Mouse (Mus musculus): ENCODE data around the gene Cdk2ap2. TPM values are rescaled to one million over a fixed set of nuclear protein-coding genes. Genes with fewer than 3 reads are reported as not detected.
A peak's percentile ranks its signal among the peaks of the same experiment; 100 is the strongest.

Gene Cdk2ap2
- total RNA-seq, 2 experiments from 2014 or later = 31.8 to 35.3 TPM

- intact Hi-C loops (cut with DNase I) = loop anchor here (2.0 kb wide), 1 partner anchor 17 kb away; no protein-coding TSS in a partner anchor
- no peak for DNase-seq (ENCODE audit: low spot score in 2 of 2)
These were observed 51.0 kb downstream of the Cdk2ap2 start for GRCm38 (mm10) chr19:4147782-4148490.

- intact Hi-C loops (cut with DNase I) = no loop called here
- DNase-seq (ENCODE audit: low spot score in 2 of 2) = peak; percentile 92 to 96
These were observed 51.5 kb downstream of the Cdk2ap2 start, which contains the start of gene Coro1b for GRCm38 (mm10) chr19:4148491-4148806. Gene Coro1b, plus strand, starts transcription at chr19:4148619.

Other genes starting within 250 kb of the Cdk2ap2 start
- gene Chka, start 245.4 kb upstream of the Cdk2ap2 start, total RNA-seq (2021) = 10 to 100 TPM; 82.8 to 93.7 TPM
- gene Tcirg1, start 190.0 kb upstream of the Cdk2ap2 start, total RNA-seq (2021) = 10 to 100 TPM; 15.3 to 16.4 TPM
- gene Ndufs8, start 184.4 kb upstream of the Cdk2ap2 start, total RNA-seq (2021) = 100 to 1,000 TPM; 124 to 137 TPM
- gene Aldh3b1, start 167.4 kb upstream of the Cdk2ap2 start, total RNA-seq (2021) = 1 to 10 TPM; 2.2 to 2.4 TPM
- 10 to 100 TPM; 14.1 to 16.1 TPM for gene Unc93b1, start 162.0 kb upstream of the Cdk2ap2 start, total RNA-seq (2021)
- under 1 TPM in 1 of 2 experiments, not detected in 1; 0.11 TPM for gene Aldh3b3, start 138.5 kb upstream of the Cdk2ap2 start, total RNA-seq (2021)
- 1 to 10 TPM; 1.7 to 2.1 TPM for gene Aldh3b2, start 124.9 kb upstream of the Cdk2ap2 start, total RNA-seq (2021)
- 1 to 10 TPM; 3.2 to 3.4 TPM for gene Acy3, start 110.6 kb upstream of the Cdk2ap2 start, total RNA-seq (2021)
- gene Tbx10, start 104.4 kb upstream of the Cdk2ap2 start, total RNA-seq (2021) = not detected
- gene Nudt8, start 96.6 kb upstream of the Cdk2ap2 start, total RNA-seq (2021) = 1 to 10 TPM; 7.0 to 7.3 TPM
- gene Gm49405, start 96.6 kb upstream of the Cdk2ap2 start, total RNA-seq (2021) = 1 to 10 TPM; 1.1 to 1.6 TPM
- 1 to 10 TPM; 4.4 to 5.1 TPM for gene Doc2g, start 93.9 kb upstream of the Cdk2ap2 start, total RNA-seq (2021)
- gene Ndufv1, start 84.4 kb upstream of the Cdk2ap2 start, total RNA-seq (2021) = 100 to 1,000 TPM; 221 to 241 TPM
- 100 to 1,000 TPM; 266 to 294 TPM for gene Gstp1, start 59.2 kb upstream of the Cdk2ap2 start, total RNA-seq (2021)
- gene Gstp2, start 51.2 kb upstream of the Cdk2ap2 start, total RNA-seq (2021) = 10 to 100 TPM; 30.7 to 33.1 TPM
- not detected for gene Gstp3, start 37.6 kb upstream of the Cdk2ap2 start, total RNA-seq (2021)
- not detected for gene Cabp2, start 15.6 kb upstream of the Cdk2ap2 start, total RNA-seq (2021)
- gene Pitpnm1, start 2.8 kb downstream of the Cdk2ap2 start, total RNA-seq (2021) = 100 to 1,000 TPM; 208 to 215 TPM
- gene Aip, start 28.7 kb downstream of the Cdk2ap2 start, total RNA-seq (2021) = 100 to 1,000 TPM; 116 to 118 TPM
- not detected for gene Gpr152, start 42.6 kb downstream of the Cdk2ap2 start, total RNA-seq (2021)
- not detected for gene Cabp4, start 46.9 kb downstream of the Cdk2ap2 start, total RNA-seq (2021)
- 10 to 100 TPM; 75.6 to 82.8 TPM for gene Coro1b, start 51.4 kb downstream of the Cdk2ap2 start, total RNA-seq (2021)
- gene Ptprcap, start 56.4 kb downstream of the Cdk2ap2 start, total RNA-seq (2021) = 1 to 10 TPM; 1.1 to 2.0 TPM
- gene Rps6kb2, start 66.2 kb downstream of the Cdk2ap2 start, total RNA-seq (2021) = 10 to 100 TPM; 28.5 to 32.0 TPM
- 1 to 10 TPM; 6.6 to 8.7 TPM for gene Carns1, start 78.3 kb downstream of the Cdk2ap2 start, total RNA-seq (2021)
- 1 to 10 TPM; 1.3 to 2.0 TPM for gene Tbc1d10c, start 94.1 kb downstream of the Cdk2ap2 start, total RNA-seq (2021)
- gene Ppp1ca, start 94.9 kb downstream of the Cdk2ap2 start, total RNA-seq (2021) = 100 to 1,000 TPM; 318 to 320 TPM
- gene Rad9a, start 104.5 kb downstream of the Cdk2ap2 start, total RNA-seq (2021) = 1 to 10 TPM; 6.9 to 8.0 TPM
- gene Clcf1, start 117.1 kb downstream of the Cdk2ap2 start, total RNA-seq (2021) = 1 to 10 TPM in 1 of 2 experiments, under 1 TPM in 1; 0.96 to 1.2 TPM
- not detected for gene AC109138.7, start 117.2 kb downstream of the Cdk2ap2 start, total RNA-seq (2021)
- 10 to 100 TPM; 14.0 to 18.6 TPM for gene Pold4, start 134.7 kb downstream of the Cdk2ap2 start, total RNA-seq (2021)
- gene Ssh3, start 172.0 kb downstream of the Cdk2ap2 start, total RNA-seq (2021) = 10 to 100 TPM; 52.3 to 58.2 TPM
- 10 to 100 TPM; 70.0 to 76.6 TPM for gene Ankrd13d, start 186.0 kb downstream of the Cdk2ap2 start, total RNA-seq (2021)
- gene Grk2, start 209.0 kb downstream of the Cdk2ap2 start, total RNA-seq (2021) = 100 to 1,000 TPM; 217 to 223 TPM